Mouse (Mus musculus) urinary bladder, postnatal 0 days (tissue): Measurements from ENCODE around the gene Acot2. TPM values are rescaled to one million over a fixed set of nuclear protein-coding genes. Genes with fewer than 3 reads are reported as not detected.

ENCODE experiments used
- polyA plus RNA-seq: library from polyadenylated mRNA; unstranded; fragments of >200 nt; fragmentation: Nextera tagmentation; extraction: Ambion mirVana; gene quantifications from 2 replicates; pipeline ENCODE4 v1.2.1, GENCODE M21; 2015

Gene Acot2
- polyA plus RNA-seq, result 22.6 and 24.8 TPM in 2 replicates

DNA sequence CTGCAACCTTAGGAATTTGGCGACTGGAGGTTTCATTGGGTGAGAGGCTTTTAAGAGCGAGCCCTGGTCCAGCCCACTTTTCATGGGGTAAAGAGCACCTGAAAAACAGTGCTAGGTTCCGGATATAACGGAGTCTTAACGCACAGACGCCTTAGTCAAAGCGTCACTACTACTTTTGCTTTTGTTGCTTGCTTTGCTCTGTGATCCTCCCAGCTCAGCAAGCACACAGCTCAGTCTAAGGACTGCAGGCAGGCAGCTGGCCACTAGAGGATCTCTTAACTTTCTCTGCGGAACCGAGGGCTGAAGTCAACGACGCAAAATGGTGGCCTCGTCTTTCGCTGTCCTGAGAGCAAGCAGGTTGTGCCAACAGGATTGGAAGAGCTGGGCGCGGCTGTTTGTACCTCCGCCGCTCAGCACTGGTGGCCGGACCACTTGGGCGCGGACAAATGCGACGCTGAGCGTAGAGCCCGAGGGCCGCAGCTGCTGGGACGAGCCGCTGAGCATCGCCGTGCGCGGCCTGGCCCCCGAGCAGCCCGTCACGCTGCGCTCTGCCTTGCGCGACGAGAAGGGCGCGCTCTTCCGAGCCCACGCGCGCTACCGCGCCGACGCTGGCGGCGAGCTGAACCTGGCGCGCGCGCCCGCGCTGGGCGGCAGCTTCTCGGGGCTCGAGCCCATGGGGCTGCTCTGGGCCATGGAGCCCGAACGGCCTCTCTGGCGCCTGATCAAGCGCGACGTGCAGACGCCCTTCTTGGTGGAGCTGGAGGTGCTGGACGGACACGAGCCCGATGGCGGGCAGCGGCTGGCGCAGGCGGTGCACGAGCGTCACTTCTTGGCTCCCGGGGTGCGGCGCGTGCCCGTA lies at the start of gene Acot2:
TSS of gene Acot2 (plus strand) at position 279 of the 859 bp plus-strand sequence.

DNA sequence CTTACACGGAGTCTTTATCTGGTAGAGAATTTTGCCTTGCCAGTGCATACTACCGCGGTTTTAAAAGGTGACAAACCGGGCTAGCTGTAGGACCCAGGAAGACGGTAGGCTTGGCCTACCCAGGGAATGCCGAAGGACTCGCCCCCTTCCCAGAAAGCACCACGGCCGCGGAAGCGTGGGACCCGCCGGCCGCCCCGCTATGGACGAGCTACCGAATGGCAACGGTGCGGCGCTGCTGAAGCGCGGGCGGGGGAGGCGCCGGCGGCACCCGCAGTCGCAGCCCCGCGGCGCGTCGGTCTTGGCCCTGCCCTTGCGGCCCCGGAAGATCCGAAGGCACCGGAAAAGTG lies 37.2 kb upstream of the Acot2 start, which contains the start of gene Riox1:
TSS of gene Riox1 (plus strand) at position 116 of the 347 bp plus-strand sequence.

DNA sequence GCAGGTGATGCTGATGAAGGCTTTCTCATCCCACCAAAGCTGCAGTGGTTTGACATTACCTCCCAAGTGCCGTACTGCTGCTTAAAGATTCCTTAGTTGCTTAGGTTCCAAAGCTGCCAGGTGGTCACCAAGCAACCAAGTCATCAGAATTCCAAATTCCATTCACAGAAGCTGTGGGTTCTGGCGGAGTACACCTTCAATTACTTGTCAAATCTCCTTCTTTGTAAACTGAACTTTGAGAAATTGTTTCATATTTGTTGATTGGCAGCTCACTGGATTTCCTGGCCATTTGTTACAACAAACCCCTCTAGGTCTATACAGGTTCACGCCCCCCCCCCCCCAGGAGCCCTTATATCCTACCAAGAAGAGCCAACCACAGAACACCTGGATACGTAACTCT lies 2.9 kb upstream of the Acot2 start, which contains the start of gene Heatr4:
TSS of gene Heatr4 (minus strand) at position 101 of the 400 bp plus-strand sequence.

DNA sequence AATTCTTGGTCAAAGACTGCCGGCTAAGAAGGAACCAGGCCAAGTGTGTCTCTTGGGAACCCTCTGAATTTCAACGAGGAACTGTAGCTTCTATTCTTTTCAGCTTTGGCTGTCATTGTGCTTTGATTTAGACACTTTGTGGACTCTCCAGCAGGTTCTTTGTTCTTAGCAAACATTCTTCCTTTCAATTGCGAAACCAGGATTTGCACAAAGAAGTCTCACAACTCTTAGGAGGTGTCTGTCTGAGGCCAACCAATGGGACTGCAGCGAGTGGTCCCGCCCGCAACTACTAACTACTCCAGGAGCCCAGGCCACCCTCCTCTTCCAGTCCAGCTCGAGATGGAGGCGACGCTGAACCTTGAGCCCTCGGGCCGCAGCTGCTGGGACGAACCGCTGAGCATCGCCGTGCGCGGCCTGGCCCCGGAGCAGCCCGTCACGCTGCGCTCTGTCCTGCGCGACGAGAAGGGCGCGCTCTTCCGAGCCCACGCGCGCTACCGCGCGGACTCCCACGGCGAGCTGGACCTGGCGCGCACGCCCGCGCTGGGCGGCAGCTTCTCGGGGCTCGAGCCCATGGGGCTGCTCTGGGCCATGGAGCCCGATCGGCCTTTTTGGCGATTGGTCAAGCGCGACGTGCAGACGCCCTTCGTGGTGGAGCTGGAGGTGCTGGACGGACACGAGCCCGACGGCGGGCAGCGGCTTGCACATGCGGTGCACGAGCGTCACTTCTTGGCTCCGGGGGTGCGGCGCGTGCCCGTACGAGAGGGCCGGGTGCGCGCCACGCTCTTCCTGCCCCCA lies 21.7 kb downstream of the Acot2 start, which contains the start of gene Acot1:
TSS of gene Acot1 (plus strand) at position 320 of the 795 bp plus-strand sequence.

DNA sequence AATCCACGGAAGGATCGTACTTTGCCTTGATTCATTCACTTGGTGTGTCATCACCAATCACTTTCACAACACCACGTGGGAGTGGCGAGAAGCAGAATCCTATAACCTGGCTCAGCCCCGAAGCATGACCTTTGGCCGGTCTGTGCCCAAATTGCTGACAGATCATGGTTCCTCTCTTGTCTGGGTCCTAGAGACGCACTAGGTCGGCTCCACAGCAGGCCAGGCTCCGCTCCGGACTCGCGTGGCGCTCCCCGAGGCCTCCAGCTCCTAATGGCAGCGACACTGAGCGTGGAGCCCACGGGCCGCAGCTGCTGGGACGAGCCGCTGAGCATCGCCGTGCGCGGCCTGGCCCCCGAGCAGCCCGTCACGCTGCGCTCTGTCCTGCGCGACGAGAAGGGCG lies 50.6 kb downstream of the Acot2 start, which contains the start of gene Acot4:
TSS of gene Acot4 (plus strand) at position 139 of the 400 bp plus-strand sequence.

DNA sequence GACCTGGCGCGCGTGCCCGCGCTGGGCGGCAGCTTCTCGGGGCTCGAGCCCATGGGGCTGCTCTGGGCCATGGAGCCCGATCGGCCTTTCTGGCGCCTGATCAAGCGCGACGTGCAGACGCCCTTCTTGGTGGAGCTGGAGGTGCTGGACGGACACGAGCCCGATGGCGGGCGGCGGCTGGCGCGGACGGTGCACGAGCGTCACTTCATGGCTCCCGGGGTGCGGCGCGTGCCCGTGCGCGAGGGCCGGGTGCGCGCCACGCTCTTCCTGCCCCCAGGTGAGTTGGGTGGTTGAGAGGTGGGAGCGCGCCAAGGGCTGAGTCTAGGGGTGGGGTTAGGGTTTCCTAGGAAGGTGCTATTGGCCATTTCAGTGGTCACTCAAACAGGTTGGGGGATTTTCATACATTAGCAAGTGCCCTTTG lies 51.0 kb downstream of the Acot2 start, which contains the start of gene Gm49366:
TSS of gene Gm49366 (plus strand) at position 245 of the 421 bp plus-strand sequence.

Other genes with a start within 250 kb of the Acot2 start
- 1.3 and 1.9 TPM in 2 replicates for gene Papln, start 224.2 kb upstream of the Acot2 start, polyA plus RNA-seq
- 16.8 and 23.8 TPM in 2 replicates for gene Numb, start 65.9 kb upstream of the Acot2 start, polyA plus RNA-seq
- gene Riox1, start 37.3 kb upstream of the Acot2 start, polyA plus RNA-seq, result 5.7 and 5.8 TPM in 2 replicates
- not detected in 2 replicates for gene Heatr4, start 3.0 kb upstream of the Acot2 start, polyA plus RNA-seq
- 23.0 and 24.4 TPM in 2 replicates for gene Acot1, start 21.6 kb downstream of the Acot2 start, polyA plus RNA-seq
- gene Acot4, start 50.5 kb downstream of the Acot2 start, polyA plus RNA-seq, result 0.44 and 0.48 TPM in 2 replicates
- not detected in 2 replicates for gene Gm49366, start 51.1 kb downstream of the Acot2 start, polyA plus RNA-seq
- not detected in 2 replicates for gene Acot3, start 64.3 kb downstream of the Acot2 start, polyA plus RNA-seq
- gene Acot5, start 81.5 kb downstream of the Acot2 start, polyA plus RNA-seq, result not detected in 2 replicates
- gene Acot6, start 112.8 kb downstream of the Acot2 start, polyA plus RNA-seq, result 1.3 and 1.5 TPM in 2 replicates
- 2.4 and 3.5 TPM in 2 replicates for gene Dnal1, start 126.5 kb downstream of the Acot2 start, polyA plus RNA-seq
- 0.51 and 0.80 TPM in 2 replicates for gene Pnma1, start 160.6 kb downstream of the Acot2 start, polyA plus RNA-seq
- 5.9 and 6.6 TPM in 2 replicates for gene Elmsan1, start 231.0 kb downstream of the Acot2 start, polyA plus RNA-seq